ENCODE assay signal across 1 mouse cellular context in the genomic region with DNA sequence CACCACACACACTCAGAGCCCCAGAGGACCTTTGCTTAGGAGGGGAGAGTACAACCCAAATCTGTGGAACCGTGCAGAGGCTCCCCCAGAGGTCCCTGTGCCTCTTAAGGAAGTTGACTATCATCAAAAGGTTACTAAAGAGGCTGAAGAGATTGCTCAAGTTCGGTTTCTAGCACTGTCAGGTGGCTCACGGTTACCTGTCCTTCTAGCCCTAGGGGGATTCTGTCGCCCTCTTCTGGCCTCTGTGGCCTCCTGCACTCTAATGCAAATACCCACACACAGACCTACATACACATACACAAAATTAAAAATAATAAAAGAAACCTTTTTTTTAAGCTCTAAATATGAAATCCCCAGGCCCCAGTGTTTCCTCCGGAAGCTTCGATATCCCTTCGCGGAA.
TF ChIP-seq lines count a peak whose summit lies in the region.

No protein-coding gene starts in this region.

TF ChIP-seq in MEL, 35 proteins besides CTCF, POLR2A, EP300 and RAD21:
- TF ChIP-seq TAL1 (IDR thresholded peaks at IDR 0.05; ENCODE audit: low read length): no peak
- TF ChIP-seq ZMIZ1 (IDR thresholded peaks at IDR 0.05; ENCODE audit: low read depth, low read length): no peak
- no peak for TF ChIP-seq MAX (IDR thresholded peaks at IDR 0.05; ENCODE audit: low read length)
- no peak for TF ChIP-seq MEF2A (IDR thresholded peaks at IDR 0.05; ENCODE audit: extremely low read depth, insufficient replicate concordance, low read depth, low read length, poor library complexity, severe bottlenecking)
- no peak for TF ChIP-seq GATA1 (IDR thresholded peaks at IDR 0.05; ENCODE audit: low read depth, low read length)
- no peak for TF ChIP-seq MAZ (IDR thresholded peaks at IDR 0.05; ENCODE audit: low read depth, low read length)
- no peak for TF ChIP-seq GABPA (IDR thresholded peaks at IDR 0.05; ENCODE audit: low read depth, low read length)
- no peak for TF ChIP-seq RCOR1 (IDR thresholded peaks at IDR 0.05; ENCODE audit: low read depth, low read length)
- TF ChIP-seq UBTF (IDR thresholded peaks at IDR 0.05; ENCODE audit: borderline replicate concordance, insufficient read depth, low read depth, low read length): no peak
- TF ChIP-seq KAT2A (conservative IDR thresholded peaks at IDR 0.05; ENCODE audit: low read depth, low read length): no peak
- TF ChIP-seq POLR2AphosphoS5 (IDR thresholded peaks at IDR 0.05; ENCODE audit: borderline replicate concordance, low read depth, low read length): no peak
- no peak for TF ChIP-seq MAFK (IDR thresholded peaks at IDR 0.05; ENCODE audit: borderline replicate concordance, low read depth, low read length)
